ENCODE assay signal across 17 mouse cellular contexts in genomic region chr8:99393908-99394307, GRCm38 (mm10). TPM values are rescaled to one million over a fixed set of nuclear protein-coding genes. Genes with fewer than 3 reads are reported as not detected.
DNase-seq lines count a peak whose midpoint lies in the region; ATAC-seq and TF ChIP-seq lines count a peak whose summit lies in the region.
"Had no signal": no experiment of that assay in that cellular context is flagged by ENCODE, and none has a peak within 500 bp of the region (broad histone marks: within the 10 kb centered on the region; RNA-seq: fewer than 3 reads in every experiment).

No protein-coding gene starts in this region.

- ATAC-seq in heart, embryonic 14.5 days (ENCODE audit: insufficient number of reproducible peaks, insufficient read depth, low FRiP score, low read depth), result no peak
- ATAC-seq in cerebellum, adult (ENCODE audit: insufficient number of reproducible peaks, low FRiP score, low TSS enrichment), result peak; percentile 96
- ATAC-seq: intestine, embryonic 16.5 days; liver, embryonic 12.5 days; midbrain, embryonic 15.5 days had no signal

- 58% methylated on average over 4 of the region's 4 CpGs for WGBS in heart, embryonic 14.5 days

- no peaks in the 10 kb centered on the region for H3K9me3 ChIP-seq in heart, embryonic 14.5 days (ENCODE audit: control insufficient read depth, low read length)
- no peaks in the 10 kb centered on the region for H3K9me3 ChIP-seq in ES-E14 (ENCODE audit: control insufficient read depth, insufficient read depth, low read depth, low read length)
- H3K9me3 ChIP-seq: hindbrain, embryonic 10.5 days; liver, embryonic 12.5 days; lung, embryonic 15.5 days; midbrain, embryonic 15.5 days had no signal

- intact Hi-C loops in heart, postnatal 25 days (cut with DNase I), result no loop called here
- intact Hi-C loops in gastrocnemius, postnatal 36 days (cut with DNase I), result no loop called here

- H3K4me3 ChIP-seq in heart, embryonic 14.5 days (ENCODE audit: control insufficient read depth in 1 of 2, insufficient read depth in 1 of 2, low read depth in 1 of 2, low read length in 2 of 2), result no peak overlapping the region
- no peak overlapping the region for H3K4me3 ChIP-seq in ES-E14 (ENCODE audit: insufficient read depth in 1 of 2, low read depth in 1 of 2, low read length in 2 of 2, poor library complexity in 1 of 2, severe bottlenecking in 1 of 2)
- H3K4me3 ChIP-seq: hindbrain, embryonic 10.5 days; liver, embryonic 12.5 days; lung, embryonic 15.5 days; midbrain, embryonic 15.5 days had no signal

- H3K27me3 ChIP-seq in heart, embryonic 14.5 days (ENCODE audit: control insufficient read depth, insufficient read depth, low read length), result no peaks in the 10 kb centered on the region
- H3K27me3 ChIP-seq: liver, embryonic 12.5 days; lung, embryonic 15.5 days; midbrain, embryonic 15.5 days had no signal

- H3K9ac ChIP-seq in heart, embryonic 14.5 days (ENCODE audit: low read length), result no peak overlapping the region
- no peak overlapping the region for H3K9ac ChIP-seq in ES-E14 (ENCODE audit: insufficient read depth, low read depth, low read length, poor library complexity, severe bottlenecking)
- H3K9ac ChIP-seq: liver, embryonic 12.5 days; lung, embryonic 15.5 days; midbrain, embryonic 15.5 days had no signal

- H3K27ac ChIP-seq in heart, embryonic 14.5 days (replicated peaks in 1 of 2; ENCODE audit: control insufficient read depth in 1 of 2, insufficient read depth in 1 of 2, low read depth in 2 of 2, low read length in 2 of 2), result peak overlapping the region; percentile 37 to 61; a peak in 2 of 4 replicates
- H3K27ac ChIP-seq in ES-E14 (ENCODE audit: insufficient read depth, low read depth, low read length, poor library complexity, severe bottlenecking), result no peak overlapping the region
- H3K27ac ChIP-seq: hindbrain, embryonic 10.5 days; liver, embryonic 12.5 days; lung, embryonic 15.5 days; midbrain, embryonic 15.5 days had no signal

- no peak for DNase-seq in heart, postnatal 25 days (ENCODE audit: low spot score)
- DNase-seq in ES-E14 (ENCODE audit: low read depth, low spot score), result no peak
- DNase-seq in cerebellum, postnatal 14 days, result peak; percentile 66 to 82
- no peak for DNase-seq in thymus, adult 18-20 months
- DNase-seq in gastrocnemius, postnatal 36 days, result no peak
- DNase-seq: adrenal gland, postnatal 10 days; kidney, postnatal 10 days had no signal

- H3K4me2 ChIP-seq in heart, embryonic 14.5 days (ENCODE audit: low read length), result no peak overlapping the region
- H3K4me2 ChIP-seq: liver, embryonic 12.5 days; lung, embryonic 15.5 days; midbrain, embryonic 15.5 days had no signal

- H3K36me3 ChIP-seq in heart, embryonic 14.5 days (ENCODE audit: control insufficient read depth, insufficient read depth, low read length), result no peaks in the 10 kb centered on the region
- H3K36me3 ChIP-seq in ES-E14 (ENCODE audit: control insufficient read depth, insufficient read depth, low read length, poor library complexity, severe bottlenecking), result no peaks in the 10 kb centered on the region
- H3K36me3 ChIP-seq: hindbrain, embryonic 10.5 days; liver, embryonic 12.5 days; lung, embryonic 15.5 days; midbrain, embryonic 15.5 days had no signal

- H3K4me1 ChIP-seq in heart, embryonic 14.5 days (ENCODE audit: control insufficient read depth in 2 of 2, insufficient read depth in 2 of 2, low read length in 2 of 2), result peaks cover 2 to 3% of the 10 kb centered on the region in 2 experiments; a peak in 3 of 4 replicates
- H3K4me1 ChIP-seq in ES-E14 (ENCODE audit: control insufficient read depth in 2 of 2, insufficient read depth in 2 of 2, low read length in 2 of 2, poor library complexity in 1 of 2), result peaks cover 0 to 2% of the 10 kb centered on the region in 2 experiments; a peak in 1 of 4 replicates
- H3K4me1 ChIP-seq: hindbrain, embryonic 10.5 days; liver, embryonic 12.5 days; lung, embryonic 15.5 days; midbrain, embryonic 15.5 days had no signal

- in situ Hi-C loops in ES-E14 (cut with MboI; ENCODE audit: low sequenced_read_pairs in 2 of 2, unreplicated experiment in 2 of 2), result no loop called here

TF ChIP-seq in ES-E14, 5 proteins besides CTCF, POLR2A, EP300 and RAD21:
- TF ChIP-seq MAFK (IDR thresholded peaks at IDR 0.05; ENCODE audit: insufficient read depth, low read depth, low read length) (0 out of 2 replicates have a peak, but pooled peaks have one; percentile 4), HCFC1 (IDR thresholded peaks at IDR 0.05; ENCODE audit: borderline replicate concordance, insufficient read depth, low read length) (no peak)
TF ChIP-seq in ES-E14: peak in this region for 1.

RNA-seq across cellular contexts. Expression of gene Cdh8, which starts 22.4 kb away (rescaled TPM):
- polyA plus RNA-seq in heart, embryonic 14.5 days (2014; fragmentation: Nextera tagmentation; extraction: Ambion mirVana), result 0.84 and 1.1 TPM in 2 replicates
- total RNA-seq in heart, postnatal 25 days (2021), result under 1 TPM; 0.34 to 0.36 TPM
- 0.13 and 0.21 TPM in 2 replicates for total RNA-seq in ES-E14 (2012; rRNA removed)
- not detected for total RNA-seq in gastrocnemius, postnatal 36 days (2021)
- total RNA-seq: megakaryocyte progenitor cell, adult 5-6 weeks; MEL had no signal
- polyA plus RNA-seq: gonadal fat pad, adult 2 months had no signal

Comparison
In these comparisons a context has a peak if more than half of its experiments do, and no peak if none do; other contexts are left out.
1. DNase-seq: peak in cerebellum, postnatal 14 days (2 of 2); none in heart, postnatal 25 days (single experiment), ES-E14 (single experiment), thymus, adult 18-20 months (0 of 2) and gastrocnemius, postnatal 36 days (0 of 2).